Mouse (Mus musculus): Measurements from ENCODE around the gene Ccdc182.
A peak's percentile ranks its signal among the peaks of the same experiment; 100 is the strongest.

Ccdc182 gene

DNA sequence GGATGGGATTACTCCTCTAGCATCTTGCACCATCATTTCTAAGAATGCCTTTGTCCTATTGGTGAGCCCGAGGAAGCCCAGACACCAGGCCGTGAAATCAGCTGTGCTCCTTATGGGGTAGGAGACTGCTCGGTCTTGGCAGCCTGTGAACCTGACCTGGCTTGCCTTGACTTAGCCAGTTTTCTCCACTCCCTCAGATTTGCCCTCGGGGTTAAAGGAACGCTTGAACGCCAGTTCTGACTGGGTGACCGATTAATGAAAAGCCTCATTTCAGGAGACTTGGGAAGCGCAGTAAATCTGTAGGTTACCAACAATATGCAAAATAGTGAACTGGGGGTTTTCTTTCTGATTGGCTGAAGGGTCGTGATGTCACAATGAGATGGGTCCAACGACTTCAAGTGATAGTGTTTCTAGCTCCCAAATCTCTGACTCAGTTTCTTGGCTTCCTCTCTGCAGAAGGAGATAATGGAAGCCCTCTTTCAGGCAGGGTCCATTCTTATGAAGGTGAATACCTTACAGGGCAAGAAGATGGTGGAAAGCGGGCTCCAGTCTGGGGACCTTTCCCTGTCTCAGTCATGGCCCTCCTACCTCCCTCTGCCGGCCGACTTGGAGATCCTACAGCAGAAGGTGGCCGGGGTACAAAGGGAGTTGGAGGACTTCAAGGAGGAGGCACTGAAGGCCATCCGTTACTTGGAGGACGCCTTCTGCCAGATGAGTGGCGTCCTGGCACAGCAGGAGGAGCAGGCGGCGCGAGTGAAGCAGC, at the start of gene Ccdc182:
TSS of gene Ccdc182 (plus strand) at position 428 of the 763 bp plus-strand sequence.
- DNase-seq (ENCODE audit: inconsistent age in 2 of 2, low spot score in 1 of 2), result no peak

DNA sequence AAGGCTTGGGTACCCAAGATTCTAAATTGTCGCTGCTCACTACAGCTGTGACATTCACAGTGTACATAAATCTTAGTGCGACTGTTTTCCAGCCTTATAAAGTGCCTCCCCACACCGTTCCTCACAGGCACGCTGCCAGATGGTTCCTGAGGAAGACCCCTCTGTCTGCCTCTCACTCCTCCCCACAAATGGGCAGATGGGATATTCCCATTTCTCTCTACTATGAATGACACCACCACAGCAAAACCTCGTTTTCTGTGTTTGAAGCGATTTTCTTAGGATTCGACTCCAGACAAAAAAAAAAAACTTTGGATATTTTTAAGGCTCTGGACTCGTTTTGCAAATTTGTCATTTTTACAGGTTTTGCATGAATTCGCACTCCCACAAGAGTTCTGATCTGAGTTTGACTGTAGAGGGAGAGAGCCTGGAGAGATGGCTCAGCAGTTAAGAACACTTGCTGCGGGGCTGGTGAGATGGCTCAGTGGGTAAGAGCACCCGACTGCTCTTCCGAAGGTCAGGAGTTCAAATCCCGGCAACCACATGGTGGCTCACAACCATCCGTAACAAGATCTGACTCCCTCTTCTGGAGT, 48.2 kb upstream of the Ccdc182 start:
- DNase-seq (ENCODE audit: inconsistent age in 2 of 2, low spot score in 1 of 2), result no peak

DNA sequence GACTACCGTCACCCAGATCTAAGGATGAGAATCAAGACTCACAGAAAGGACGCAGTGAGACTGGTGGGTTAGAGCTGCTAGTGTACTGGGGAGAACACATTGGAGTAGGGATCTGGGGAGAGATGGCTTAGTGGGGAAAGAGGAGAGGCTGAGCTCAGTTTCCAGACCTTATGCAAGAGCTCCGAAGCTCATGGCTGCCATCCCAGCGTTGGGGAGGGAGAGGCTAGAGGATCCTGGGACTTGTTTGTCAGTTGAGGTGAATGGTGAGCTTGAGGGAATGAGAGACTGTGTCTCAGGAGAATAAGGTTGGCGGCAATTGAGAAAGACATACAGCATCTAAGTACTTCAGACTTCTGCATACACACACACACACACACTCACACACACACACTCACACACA, 45.2 kb upstream of the Ccdc182 start:
- no peak for DNase-seq (ENCODE audit: inconsistent age in 2 of 2, low spot score in 1 of 2)

DNA sequence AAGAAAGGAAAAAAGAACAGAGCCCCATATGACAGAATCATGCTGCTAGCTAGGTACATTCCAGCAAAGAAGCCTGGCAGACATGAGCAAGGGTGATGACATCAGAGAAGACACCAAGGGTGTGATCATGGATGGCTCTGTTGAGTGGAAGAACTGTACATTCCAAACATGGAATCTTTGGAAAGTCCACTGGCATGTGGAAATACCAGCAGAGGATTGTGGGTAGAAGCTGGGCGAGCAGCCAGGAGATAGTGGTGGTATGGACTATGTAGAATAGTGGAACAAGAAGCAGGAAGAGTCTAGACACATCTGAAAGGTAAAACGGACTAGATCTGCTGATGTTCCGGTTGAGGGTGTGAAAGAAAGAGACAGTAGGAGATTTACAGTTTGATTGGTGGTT, 43.3 kb upstream of the Ccdc182 start:
- DNase-seq (ENCODE audit: inconsistent age in 2 of 2, low spot score in 1 of 2), result no peak

DNA sequence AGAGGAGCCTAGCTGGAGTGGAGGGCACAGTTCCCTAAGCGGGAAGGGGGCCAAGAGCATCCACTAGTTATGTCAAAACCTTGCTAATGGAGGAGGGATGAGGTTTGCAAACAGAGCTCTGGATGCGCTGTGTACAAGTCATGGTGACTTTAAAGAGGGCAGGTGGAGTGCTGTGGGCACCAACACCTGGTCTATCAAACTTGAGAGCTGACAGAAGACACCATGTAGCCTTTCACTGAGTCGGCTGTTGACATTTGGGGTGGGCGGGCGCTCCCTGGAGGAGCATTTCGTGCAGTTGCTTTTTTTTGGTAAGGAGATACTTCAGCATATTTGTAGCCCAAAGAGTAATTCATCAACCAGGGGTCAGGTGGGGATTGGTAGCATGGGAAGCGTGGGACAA, 42.6 kb upstream of the Ccdc182 start:
- DNase-seq (ENCODE audit: inconsistent age in 2 of 2, low spot score in 1 of 2), result no peak

DNA sequence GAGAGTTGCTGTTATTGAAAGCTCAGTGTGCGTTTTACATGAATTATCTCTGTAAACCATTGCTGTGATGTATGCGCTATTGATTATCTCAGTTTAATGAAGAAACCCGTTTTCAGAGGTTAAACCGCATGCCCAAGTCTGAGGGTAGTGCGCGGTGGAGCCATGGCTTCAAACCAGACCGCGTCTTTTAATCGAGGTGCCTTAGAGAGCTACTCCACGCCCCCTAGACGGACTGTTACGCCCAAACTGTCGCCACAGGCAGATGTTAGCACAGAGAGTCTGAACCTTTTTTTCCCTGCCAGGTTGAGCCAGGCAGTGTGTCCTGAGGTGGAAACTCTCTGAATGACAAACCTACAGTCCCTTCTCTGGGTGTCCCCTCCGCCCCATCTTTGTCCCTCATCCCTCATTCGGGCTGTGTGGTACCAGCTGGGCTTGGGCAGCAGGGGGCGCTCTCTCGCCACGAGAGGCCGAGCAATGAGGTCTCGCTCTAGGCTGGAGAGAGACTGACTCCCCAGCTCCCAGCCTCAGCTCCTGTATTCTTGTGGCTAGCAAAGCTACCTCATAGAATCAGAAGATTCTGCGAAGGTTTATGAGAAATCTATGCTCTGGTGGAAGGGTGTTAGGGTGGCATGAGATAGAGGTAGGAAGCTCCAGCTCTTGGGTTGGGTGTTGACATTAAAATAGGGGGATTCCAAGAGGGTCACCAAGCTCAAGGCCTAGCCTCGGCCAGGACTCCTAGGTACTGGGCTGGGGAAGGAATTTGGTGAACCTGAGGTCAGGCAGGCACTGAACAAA, 41.7 kb upstream of the Ccdc182 start:
- peak; percentile 84 to 95 for DNase-seq (ENCODE audit: inconsistent age in 2 of 2, low spot score in 1 of 2)

DNA sequence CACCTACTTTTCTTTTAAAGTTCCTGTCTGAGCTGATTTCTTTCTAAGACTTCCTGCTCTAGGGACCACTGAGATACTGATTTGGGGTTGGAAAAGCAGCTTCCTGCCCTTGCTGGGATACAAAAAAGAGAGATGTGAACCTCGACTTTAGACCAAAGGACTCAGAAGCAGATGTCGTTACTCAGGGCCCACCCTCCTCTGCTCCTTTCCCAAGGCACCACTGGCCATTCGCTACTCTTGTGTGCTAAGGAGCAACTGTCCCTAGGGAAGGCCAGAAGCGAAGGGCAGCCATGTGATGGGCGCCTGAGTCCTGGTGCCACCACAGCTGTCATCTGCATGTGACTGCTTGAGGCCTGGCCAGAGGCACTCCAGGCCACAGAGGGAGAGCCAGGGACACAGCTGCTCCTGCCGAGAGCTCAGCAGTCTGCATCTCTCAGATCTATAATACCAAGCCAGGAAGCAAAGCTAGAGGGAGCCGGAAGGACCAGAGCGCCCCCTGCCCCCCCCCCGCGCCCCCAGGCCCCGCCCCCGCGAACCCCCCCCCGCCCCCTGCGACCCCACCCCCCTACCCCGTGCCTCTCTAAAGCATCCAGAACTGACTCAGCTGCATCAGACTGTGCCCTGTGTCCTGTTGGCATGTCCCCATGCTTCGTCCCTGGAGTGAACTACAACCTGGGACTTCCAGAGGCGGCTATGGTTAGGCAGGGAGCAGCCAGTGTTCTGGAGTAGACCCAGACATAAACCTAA, 40.9 kb upstream of the Ccdc182 start:
- no peak for DNase-seq (ENCODE audit: inconsistent age in 2 of 2, low spot score in 1 of 2)

DNA sequence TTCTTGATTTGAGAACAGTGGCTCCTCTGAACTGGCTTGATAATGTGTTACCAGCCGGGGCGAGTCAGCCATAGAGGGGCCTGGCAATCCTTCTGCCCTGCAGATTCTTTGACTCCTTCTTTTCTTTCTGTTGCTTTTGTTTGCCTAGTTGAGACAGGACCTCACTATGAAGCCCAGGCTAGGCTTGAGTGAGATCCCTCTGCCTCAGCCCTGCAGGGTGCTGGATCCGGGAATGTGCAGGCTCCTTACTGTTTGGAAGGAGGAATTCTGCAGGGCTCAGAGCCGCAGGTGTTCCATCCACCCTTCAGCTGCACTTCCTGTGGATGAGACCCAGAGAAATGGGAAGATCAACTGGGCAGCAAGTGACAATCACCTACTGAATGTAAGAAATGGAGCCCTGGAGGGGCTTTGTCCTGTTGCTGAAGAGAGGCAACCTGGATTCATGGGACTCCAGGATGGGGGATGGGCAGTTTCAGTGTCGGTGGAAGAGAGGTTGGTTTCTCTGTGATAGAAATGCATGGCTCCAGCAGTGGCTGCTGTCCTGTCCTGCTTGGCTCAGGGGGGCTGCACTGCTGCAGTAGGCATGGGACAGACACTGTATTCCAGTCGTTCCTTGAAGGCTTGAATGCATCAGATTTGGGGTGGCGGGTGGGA, 40.2 kb upstream of the Ccdc182 start:
- DNase-seq (ENCODE audit: inconsistent age in 2 of 2, low spot score in 1 of 2), result no peak

DNA sequence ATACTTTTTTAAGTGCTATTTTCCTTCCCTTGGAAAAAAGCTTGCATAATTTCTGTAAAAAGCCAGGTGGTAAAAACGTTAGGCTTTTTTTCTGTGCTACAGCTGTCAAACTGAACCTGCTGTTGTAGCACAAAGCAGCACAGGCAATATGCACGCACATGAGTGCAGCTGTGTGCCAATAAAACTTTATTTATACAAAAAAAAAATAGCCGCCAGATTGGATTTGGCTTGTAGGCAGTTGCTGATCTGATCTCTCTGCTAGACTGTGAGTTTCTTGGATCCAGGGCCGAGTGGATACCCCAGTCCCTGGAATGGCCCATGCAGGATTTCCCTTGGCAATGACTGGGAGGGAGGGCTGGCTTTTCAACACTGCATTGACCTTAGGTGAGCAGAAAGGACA, 36.2 kb upstream of the Ccdc182 start:
- no peak for DNase-seq (ENCODE audit: inconsistent age in 2 of 2, low spot score in 1 of 2)

DNA sequence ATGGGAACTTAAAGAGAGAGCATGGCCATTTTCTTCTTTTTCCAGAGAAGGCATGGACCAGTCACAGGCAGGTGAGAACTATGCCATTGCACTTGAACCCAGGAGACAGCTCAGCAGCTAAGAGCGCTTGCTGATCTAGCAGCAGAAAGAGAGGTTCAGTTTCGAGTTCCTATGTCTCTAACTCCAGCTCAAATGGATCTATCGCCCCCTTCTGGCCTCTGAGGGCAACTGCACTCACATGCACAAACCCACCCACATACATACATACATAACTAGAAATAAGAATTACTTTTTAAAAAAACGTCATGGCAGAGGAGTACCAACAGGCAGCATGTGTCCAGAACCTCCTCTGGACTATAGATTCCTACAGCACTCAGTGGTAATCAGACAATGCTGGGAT, 35.6 kb upstream of the Ccdc182 start:
- no peak for DNase-seq (ENCODE audit: inconsistent age in 2 of 2, low spot score in 1 of 2)

DNA sequence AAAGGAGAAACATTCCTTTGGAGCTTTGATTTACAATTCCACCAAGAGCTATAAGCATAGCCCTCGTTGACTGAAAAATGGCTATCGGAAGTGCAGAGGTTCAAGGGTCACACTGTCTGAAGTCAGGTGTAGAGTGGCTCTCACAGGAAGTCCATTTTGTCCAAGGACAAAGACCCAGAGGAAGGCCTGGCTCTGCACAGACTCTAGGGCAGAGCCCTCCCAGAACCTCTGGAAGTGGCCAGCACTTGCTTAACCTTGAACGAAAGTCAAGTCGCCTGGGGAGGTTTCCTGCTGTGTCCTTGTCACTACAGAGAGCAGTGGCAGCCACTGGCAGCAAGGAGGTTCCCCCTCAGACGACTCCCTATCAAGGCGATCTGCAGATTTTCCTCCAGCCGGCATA, 33.4 kb upstream of the Ccdc182 start:
- DNase-seq (ENCODE audit: inconsistent age in 2 of 2, low spot score in 1 of 2), result peak; percentile 38 to 72

DNA sequence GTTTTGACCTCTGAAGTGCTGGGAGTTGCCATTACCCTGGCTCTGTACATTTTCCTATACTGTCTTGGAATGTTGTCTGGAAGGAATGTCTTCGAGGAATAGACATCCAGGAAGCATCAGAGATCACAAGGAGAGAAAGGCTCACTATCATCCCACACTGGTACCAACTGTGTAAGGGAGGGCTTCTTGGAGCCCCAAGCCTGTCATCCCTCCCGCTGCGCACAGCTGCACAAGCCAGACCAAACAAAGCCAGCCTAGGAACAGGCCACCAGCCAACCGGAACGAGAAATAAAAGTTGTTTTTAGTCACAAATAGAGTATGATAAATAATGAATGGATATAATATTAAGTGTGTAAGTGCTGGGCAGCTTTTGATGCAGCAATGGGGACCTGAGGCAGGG, 29.0 kb upstream of the Ccdc182 start:
- DNase-seq (ENCODE audit: inconsistent age in 2 of 2, low spot score in 1 of 2), result no peak

DNA sequence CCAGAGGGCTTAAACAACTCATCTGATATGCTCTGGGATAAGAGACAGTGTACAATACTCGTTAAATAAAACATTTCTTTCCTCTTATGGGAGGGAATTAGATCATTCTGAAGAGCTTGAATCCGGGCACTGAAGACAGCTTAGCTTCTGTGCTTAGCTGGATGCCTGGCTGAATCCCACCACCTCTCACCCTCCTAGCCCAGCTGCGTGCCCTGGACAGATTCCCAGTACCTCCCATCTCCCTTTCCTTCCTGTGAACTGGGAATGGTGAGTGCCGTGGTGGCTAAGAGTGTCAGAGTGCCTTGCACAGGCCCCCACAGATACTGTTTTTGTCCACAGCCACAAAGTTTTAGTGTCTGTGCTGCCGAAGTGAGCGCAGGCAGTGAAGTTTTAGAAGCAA, 27.5 kb upstream of the Ccdc182 start:
- DNase-seq (ENCODE audit: inconsistent age in 2 of 2, low spot score in 1 of 2), result peak in 1 of 2 experiments; percentile 20

DNA sequence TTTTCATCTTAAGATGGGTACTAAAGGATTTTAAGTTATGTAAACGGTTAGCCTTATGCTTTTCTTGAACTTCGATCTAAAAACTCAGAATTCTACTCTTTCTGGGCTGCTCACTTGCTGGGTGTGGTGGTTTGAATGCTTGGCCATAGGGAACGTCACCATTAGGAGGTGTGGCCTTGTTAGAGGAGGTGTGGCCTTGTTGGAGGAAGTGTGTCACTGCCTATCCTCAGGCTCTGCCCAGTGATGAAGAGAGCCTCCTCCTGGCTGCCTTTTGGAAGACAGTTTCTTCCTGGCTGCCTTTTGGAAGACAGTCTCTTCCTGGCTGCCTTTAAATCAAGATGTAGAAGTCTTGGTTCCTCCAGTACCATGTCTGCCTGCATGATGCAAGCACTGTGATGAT, 22.0 kb upstream of the Ccdc182 start:
- peak in 1 of 2 experiments; percentile 57 for DNase-seq (ENCODE audit: inconsistent age in 2 of 2, low spot score in 1 of 2)

DNA sequence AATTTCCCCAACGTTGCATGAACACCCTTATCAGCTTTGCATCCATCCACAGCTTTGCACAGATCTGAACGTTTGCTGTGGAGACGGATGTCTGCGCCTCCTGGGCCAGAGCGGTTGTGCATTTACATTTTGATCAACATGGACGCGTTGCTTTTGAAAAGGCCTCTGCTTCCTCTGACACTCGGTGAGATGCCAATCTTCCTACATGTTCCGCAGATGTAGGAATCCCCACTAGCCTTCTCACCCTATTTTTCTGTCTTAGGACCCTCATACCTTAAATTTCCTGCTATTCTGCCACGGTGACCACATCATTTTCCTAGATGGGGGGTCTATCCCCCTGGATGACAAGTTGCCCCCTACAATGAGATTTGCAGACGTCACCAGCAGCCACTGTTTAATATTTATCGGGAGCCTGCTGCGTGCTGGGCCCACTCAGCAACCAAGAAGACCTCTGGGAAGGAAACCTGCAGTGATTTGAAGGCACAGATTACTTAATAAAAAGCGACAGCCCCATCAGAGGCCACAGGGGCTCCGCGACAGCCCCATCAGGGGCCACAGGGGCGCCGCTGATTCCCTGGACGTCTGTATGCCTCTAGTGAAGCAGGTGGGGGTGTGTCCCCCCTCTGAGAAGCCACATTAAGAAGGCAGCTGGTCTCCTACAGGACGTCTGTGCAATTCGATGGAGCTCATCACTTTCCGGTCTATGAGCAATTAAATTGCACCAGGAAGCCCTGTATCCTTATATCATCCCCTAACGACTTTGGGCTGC, 19.6 kb upstream of the Ccdc182 start:
- peak in 1 of 2 experiments; percentile 27 for DNase-seq (ENCODE audit: inconsistent age in 2 of 2, low spot score in 1 of 2)

DNA sequence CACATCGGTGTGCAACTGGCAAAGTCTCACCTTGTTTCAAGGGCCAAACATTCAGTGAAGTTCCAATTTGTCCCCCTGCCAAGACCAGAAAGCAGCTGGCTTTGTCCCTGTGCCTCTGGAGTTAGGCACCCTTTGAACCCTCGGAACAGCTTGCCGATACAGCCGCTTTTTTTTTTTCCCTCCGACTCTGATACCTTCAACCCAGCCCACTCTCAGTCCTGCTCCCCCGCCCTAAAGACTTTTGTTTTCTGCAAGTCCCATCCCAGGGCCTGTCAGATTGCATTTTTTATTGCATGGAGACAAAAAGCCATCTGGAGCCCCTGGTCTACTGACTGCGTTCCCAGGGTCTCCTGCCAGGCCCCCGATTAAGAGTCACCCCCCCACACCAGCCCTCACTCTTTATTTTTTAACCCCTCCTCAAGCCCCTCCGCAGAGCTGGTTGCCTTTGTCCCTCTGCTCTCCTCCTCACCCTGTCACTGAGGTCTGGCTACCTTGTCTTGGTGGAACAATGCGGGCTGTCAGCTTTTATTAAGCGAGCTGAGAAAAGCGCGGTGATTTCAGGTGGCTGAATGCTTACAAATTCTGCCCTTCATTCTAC, 18.9 kb upstream of the Ccdc182 start:
- peak in 1 of 2 experiments; percentile 20 for DNase-seq (ENCODE audit: inconsistent age in 2 of 2, low spot score in 1 of 2)

DNA sequence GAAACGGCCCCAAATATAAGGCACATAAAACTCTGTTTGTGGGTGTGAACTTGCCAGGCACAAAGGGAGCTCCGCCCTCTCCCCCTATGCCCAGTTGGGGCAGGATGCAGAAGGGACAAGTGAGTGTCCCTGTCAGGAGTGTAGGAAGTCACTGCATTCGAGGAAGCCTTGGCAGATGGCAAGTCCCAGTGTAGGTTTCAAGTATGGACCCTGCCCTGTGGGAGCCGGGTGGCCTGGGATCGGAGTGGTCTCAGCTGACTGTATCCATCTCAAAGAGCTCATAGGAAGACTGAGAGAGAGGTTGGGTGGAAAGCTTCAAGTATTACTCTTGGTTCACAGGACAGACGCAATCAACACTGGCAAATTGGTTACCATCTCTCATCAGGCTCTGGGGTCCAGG, 17.9 kb upstream of the Ccdc182 start:
- peak in 1 of 2 experiments; percentile 26 for DNase-seq (ENCODE audit: inconsistent age in 2 of 2, low spot score in 1 of 2)

DNA sequence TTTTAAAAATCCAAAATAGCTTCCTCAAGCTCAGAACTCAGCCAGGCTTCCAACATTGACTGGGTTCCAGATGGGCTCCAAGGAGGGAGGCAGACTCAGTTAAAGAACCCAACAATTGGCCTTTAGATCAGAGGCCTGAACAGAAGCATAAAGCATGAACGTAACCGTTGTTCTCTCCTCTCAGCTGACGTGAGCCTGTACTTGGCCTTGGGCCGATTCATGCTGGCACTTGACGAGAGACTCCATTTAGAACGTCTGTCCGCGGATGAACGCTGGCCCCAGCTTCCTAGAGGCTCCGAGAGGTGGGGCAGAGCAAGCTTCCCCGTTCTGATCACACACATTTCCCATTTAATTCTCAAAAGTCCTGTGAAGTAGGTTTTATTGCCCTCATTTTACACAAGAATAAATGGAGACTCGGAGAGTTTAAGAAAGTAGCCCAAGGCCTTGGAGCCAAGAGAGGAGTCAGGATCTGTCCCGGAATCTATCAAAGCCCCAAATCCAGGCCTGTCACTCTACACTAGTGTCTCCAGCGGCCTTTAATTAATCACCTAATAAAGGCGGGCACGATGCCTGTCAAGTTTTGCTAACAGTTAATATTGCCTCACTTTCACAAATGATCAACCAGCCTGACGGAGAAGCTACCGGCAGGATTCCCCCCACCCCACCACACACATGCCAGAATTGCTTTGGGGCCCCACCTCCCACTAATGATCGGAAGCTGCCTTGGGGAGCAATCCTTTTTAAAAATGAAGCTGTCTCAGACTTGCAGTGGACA, 17.1 kb upstream of the Ccdc182 start:
- DNase-seq (ENCODE audit: inconsistent age in 2 of 2, low spot score in 1 of 2), result peak; percentile 78 to 88

DNA sequence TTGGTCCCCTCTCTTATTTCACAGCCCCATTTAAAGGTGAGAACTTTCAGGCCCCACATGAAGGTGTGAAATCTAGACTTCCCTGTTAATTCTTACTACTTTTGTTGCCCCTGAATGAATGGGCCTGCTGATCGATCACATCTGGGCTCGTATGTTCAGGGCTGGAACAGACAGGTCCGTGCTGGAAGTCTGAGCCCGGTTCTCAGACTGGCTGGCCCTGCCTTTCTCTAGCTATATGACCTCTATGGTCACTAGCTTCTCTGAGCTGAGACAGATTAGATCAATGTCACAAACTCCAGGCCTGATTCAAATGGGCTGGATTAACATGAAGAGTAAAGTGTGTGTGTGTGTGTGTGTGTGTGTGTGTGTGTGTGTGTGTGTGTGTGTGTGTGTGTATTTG, 14.9 kb upstream of the Ccdc182 start:
- peak in 1 of 2 experiments; percentile 15 for DNase-seq (ENCODE audit: inconsistent age in 2 of 2, low spot score in 1 of 2)

Data from adrenal gland, adult (tissue).